Mouse (Mus musculus): ENCODE results near the gene Ift88. TPM values are rescaled to one million over a fixed set of nuclear protein-coding genes. Genes with fewer than 3 reads are reported as not detected.

Gene Ift88
- polyA plus RNA-seq, 1 experiment from 2014 or later, result 16.9 TPM

GRCm38 (mm10) chr14:57509554-57509953, 85.7 kb downstream of the Ift88 start:
- no peak overlapping the region for H3K27ac ChIP-seq (replicated peaks; ENCODE audit: low read depth, low read length)
- no peaks in the 10 kb centered on the region for H3K9me3 ChIP-seq (replicated peaks; ENCODE audit: control insufficient read depth, low read length)
- ATAC-seq (replicated peaks; ENCODE audit: insufficient number of reproducible peaks, low FRiP score, low TSS enrichment, low read depth), result no peak
- WGBS, result 73% methylated on average over 6 of the region's 6 CpGs
- no peaks in the 10 kb centered on the region for H3K27me3 ChIP-seq (ENCODE audit: control insufficient read depth, insufficient read depth, low read length)
- no peak overlapping the region for H3K4me3 ChIP-seq (ENCODE audit: low read depth, low read length)
- H3K4me2 ChIP-seq (ENCODE audit: low read depth, low read length), result no peak overlapping the region
- no peak for DNase-seq (ENCODE audit: low spot score)
- H3K9ac ChIP-seq (replicated peaks; ENCODE audit: low read length), result no peak overlapping the region
- H3K4me1 ChIP-seq (ENCODE audit: control insufficient read depth, insufficient read depth, low read length), result no peaks in the 10 kb centered on the region
- H3K36me3 ChIP-seq (replicated peaks; ENCODE audit: control insufficient read depth, insufficient read depth, low read depth, low read length), result no peaks in the 10 kb centered on the region

- no peaks in the 10 kb centered on the region for H3K36me3 ChIP-seq (replicated peaks; ENCODE audit: control insufficient read depth, insufficient read depth, low read depth, low read length)
- no peak overlapping the region for H3K4me3 ChIP-seq (ENCODE audit: low read depth, low read length)
- WGBS, result 72% methylated on average over 6 of the region's 6 CpGs
- H3K9me3 ChIP-seq (replicated peaks; ENCODE audit: control insufficient read depth, low read length), result no peaks in the 10 kb centered on the region
- no peak overlapping the region for H3K4me2 ChIP-seq (ENCODE audit: low read depth, low read length)
- no peak for ATAC-seq (replicated peaks; ENCODE audit: insufficient number of reproducible peaks, low FRiP score, low TSS enrichment, low read depth)
- no peaks in the 10 kb centered on the region for H3K4me1 ChIP-seq (ENCODE audit: control insufficient read depth, insufficient read depth, low read length)
- H3K27me3 ChIP-seq (ENCODE audit: control insufficient read depth, insufficient read depth, low read length), result no peaks in the 10 kb centered on the region
- H3K27ac ChIP-seq (replicated peaks; ENCODE audit: low read depth, low read length), result no peak overlapping the region
- no peak for DNase-seq (ENCODE audit: low spot score)
- H3K9ac ChIP-seq (replicated peaks; ENCODE audit: low read length), result no peak overlapping the region
These were observed 91.4 kb downstream of the Ift88 start for GRCm38 (mm10) chr14:57515156-57515762.

- Histone ChIP-seq H3K27ac (replicated peaks; ENCODE audit: low read depth, low read length) (no peak overlapping the region), H3K27me3 (ENCODE audit: control insufficient read depth, insufficient read depth, low read length) (no peaks in the 10 kb centered on the region), H3K4me3 (ENCODE audit: low read depth, low read length) (no peak overlapping the region), H3K9me3 (replicated peaks; ENCODE audit: control insufficient read depth, low read length) (no peaks in the 10 kb centered on the region), H3K36me3 (replicated peaks; ENCODE audit: control insufficient read depth, insufficient read depth, low read depth, low read length) (no peaks in the 10 kb centered on the region), H3K9ac (replicated peaks; ENCODE audit: low read length) (no peak overlapping the region), H3K4me2 (ENCODE audit: low read depth, low read length) (no peak overlapping the region), H3K4me1 (ENCODE audit: control insufficient read depth, insufficient read depth, low read length) (no peaks in the 10 kb centered on the region)
- WGBS, result 87% methylated on average over 7 of the region's 7 CpGs
- DNase-seq (ENCODE audit: low spot score) (no peak), ATAC-seq (replicated peaks; ENCODE audit: insufficient number of reproducible peaks, low FRiP score, low TSS enrichment, low read depth) (no peak)
These were observed 93.1 kb downstream of the Ift88 start for GRCm38 (mm10) chr14:57517001-57517400.

- DNase-seq (ENCODE audit: low spot score), result no peak
- no peak overlapping the region for H3K9ac ChIP-seq (replicated peaks; ENCODE audit: low read length)
- ATAC-seq (replicated peaks; ENCODE audit: insufficient number of reproducible peaks, low FRiP score, low TSS enrichment, low read depth), result no peak
- H3K27ac ChIP-seq (replicated peaks; ENCODE audit: low read depth, low read length), result no peak overlapping the region
- H3K9me3 ChIP-seq (replicated peaks; ENCODE audit: control insufficient read depth, low read length), result no peaks in the 10 kb centered on the region
- peaks cover 12% of the 10 kb centered on the region for H3K27me3 ChIP-seq (ENCODE audit: control insufficient read depth, insufficient read depth, low read length)
- no peaks in the 10 kb centered on the region for H3K36me3 ChIP-seq (replicated peaks; ENCODE audit: control insufficient read depth, insufficient read depth, low read depth, low read length)
- no peak overlapping the region for H3K4me3 ChIP-seq (ENCODE audit: low read depth, low read length)
- 93% methylated on average over 9 of the region's 9 CpGs for WGBS
- H3K4me1 ChIP-seq (ENCODE audit: control insufficient read depth, insufficient read depth, low read length), result no peaks in the 10 kb centered on the region
- H3K4me2 ChIP-seq (ENCODE audit: low read depth, low read length), result no peak overlapping the region
These were observed 99.9 kb downstream of the Ift88 start for GRCm38 (mm10) chr14:57523762-57524161.

GRCm38 (mm10) chr14:57524671-57525387, 101.0 kb downstream of the Ift88 start, which contains the start of gene Il17d:
Gene Il17d (plus strand): TSS chr14:57524777.
- Histone ChIP-seq H3K27me3 (ENCODE audit: control insufficient read depth, insufficient read depth, low read length) (peaks cover 12% of the 10 kb centered on the region), H3K4me1 (ENCODE audit: control insufficient read depth, insufficient read depth, low read length) (no peaks in the 10 kb centered on the region), H3K27ac (replicated peaks; ENCODE audit: low read depth, low read length) (no peak within 1 kb of the TSS), H3K4me3 (ENCODE audit: low read depth, low read length) (peak within 1 kb of the TSS; percentile 72), H3K4me2 (ENCODE audit: low read depth, low read length) (peak within 1 kb of the TSS; percentile 95), H3K9me3 (replicated peaks; ENCODE audit: control insufficient read depth, low read length) (no peaks in the 10 kb centered on the region), H3K36me3 (replicated peaks; ENCODE audit: control insufficient read depth, insufficient read depth, low read depth, low read length) (no peaks in the 10 kb centered on the region), H3K9ac (replicated peaks; ENCODE audit: low read length) (peak within 1 kb of the TSS; percentile 58)
- DNase-seq (ENCODE audit: low spot score), result peak; percentile 31
- WGBS, result under 1% methylated on average over 45 of the region's 104 CpGs
- ATAC-seq (replicated peaks; ENCODE audit: insufficient number of reproducible peaks, low FRiP score, low TSS enrichment, low read depth), result peak; percentile 49

- Histone ChIP-seq H3K36me3 (replicated peaks; ENCODE audit: control insufficient read depth, insufficient read depth, low read depth, low read length) (no peaks in the 10 kb centered on the region), H3K4me1 (ENCODE audit: control insufficient read depth, insufficient read depth, low read length) (no peaks in the 10 kb centered on the region), H3K9ac (replicated peaks; ENCODE audit: low read length) (peak overlapping the region; percentile 58), H3K4me2 (ENCODE audit: low read depth, low read length) (peak overlapping the region; percentile 95), H3K27ac (replicated peaks; ENCODE audit: low read depth, low read length) (no peak overlapping the region), H3K27me3 (ENCODE audit: control insufficient read depth, insufficient read depth, low read length) (peaks cover 12% of the 10 kb centered on the region), H3K9me3 (replicated peaks; ENCODE audit: control insufficient read depth, low read length) (no peaks in the 10 kb centered on the region), H3K4me3 (ENCODE audit: low read depth, low read length) (peak overlapping the region; percentile 72)
- DNase-seq (ENCODE audit: low spot score) (peak; percentile 56), ATAC-seq (replicated peaks; ENCODE audit: insufficient number of reproducible peaks, low FRiP score, low TSS enrichment, low read depth) (peak; percentile 87)
- under 1% methylated on average over 52 of the region's 60 CpGs for WGBS
These were observed 101.7 kb downstream of the Ift88 start for GRCm38 (mm10) chr14:57525388-57526049.

- Histone ChIP-seq H3K4me3 (ENCODE audit: low read depth, low read length) (peak overlapping the region; percentile 72; the same call in 1 of the 2 replicates), H3K4me2 (ENCODE audit: low read depth, low read length) (peak overlapping the region; percentile 95), H3K9me3 (replicated peaks; ENCODE audit: control insufficient read depth, low read length) (no peaks in the 10 kb centered on the region), H3K27ac (replicated peaks; ENCODE audit: low read depth, low read length) (no peak overlapping the region), H3K27me3 (ENCODE audit: control insufficient read depth, insufficient read depth, low read length) (peaks cover 12% of the 10 kb centered on the region), H3K4me1 (ENCODE audit: control insufficient read depth, insufficient read depth, low read length) (no peaks in the 10 kb centered on the region), H3K9ac (replicated peaks; ENCODE audit: low read length) (no peak overlapping the region), H3K36me3 (replicated peaks; ENCODE audit: control insufficient read depth, insufficient read depth, low read depth, low read length) (no peaks in the 10 kb centered on the region)
- peak; percentile 15; the same call in 1 of the 2 replicates for ATAC-seq (replicated peaks; ENCODE audit: insufficient number of reproducible peaks, low FRiP score, low TSS enrichment, low read depth)
- DNase-seq (ENCODE audit: low spot score), result no peak
- 56% methylated on average over 10 of the region's 10 CpGs for WGBS
These were observed 102.3 kb downstream of the Ift88 start for GRCm38 (mm10) chr14:57526050-57526623.
